Mouse (Mus musculus) adrenal gland (tissue): ENCODE data around the gene Stard10.

ENCODE experiments used
- intact Hi-C: fragments of 180-260 bp; cut with DNase I; formaldehyde crosslinking; loops from one replicate; pipeline ENCODE4 v1.15.1; 2025

The Stard10 gene

GRCm38 (mm10) chr7:101395471-101395870 lies 78.6 kb downstream of the Stard10 start:
- intact Hi-C loops = no loop called here
